Mouse (Mus musculus): Measurements from ENCODE around the gene Cyp21a1.
"Not testable (repeated sequence)": the region's sequence is repeated elsewhere in the genome, so short reads cannot be mapped to it uniquely, and the experiment has no call there.

DNA sequence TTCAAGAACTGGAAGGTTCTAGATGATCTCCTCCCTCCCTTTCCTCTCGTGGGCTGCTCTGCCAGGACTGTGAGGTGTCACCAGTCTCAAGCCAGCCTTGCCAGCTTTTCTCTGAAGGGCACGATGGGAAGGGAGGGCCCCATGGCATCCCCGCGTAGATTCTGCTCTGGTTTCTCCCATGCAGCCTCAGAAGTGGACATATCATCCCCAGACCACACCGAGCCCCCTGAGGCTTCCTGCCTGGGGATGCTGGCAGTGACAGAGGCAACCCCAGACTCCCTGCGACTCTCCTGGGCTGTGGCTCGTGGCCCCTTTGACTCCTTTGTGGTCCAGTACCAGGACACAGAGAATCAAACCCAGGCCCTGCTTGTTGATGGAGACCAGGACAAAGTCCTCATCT, 6.3 kb downstream of the Cyp21a1 start:
- not testable (repeated sequence) for TF ChIP-seq MAFK (IDR thresholded peaks at IDR 0.05; ENCODE audit: insufficient read depth, low read depth, low read length); CHD2 (IDR thresholded peaks at IDR 0.05; ENCODE audit: low read depth, low read length); HCFC1 (IDR thresholded peaks at IDR 0.05; ENCODE audit: borderline replicate concordance, insufficient read depth, low read length); ZNF384 (IDR thresholded peaks at IDR 0.05; ENCODE audit: low read depth, low read length)

Measured in ES-E14 (cell line).